Mouse (Mus musculus) left cerebral cortex, adult 18-20 months (tissue): ENCODE measurements at regions not wholly inside any gene's neighbourhood (a gene's known extent, or its start where the extent isn't known, plus 50 kb on each side); places are given as distances from the start of the nearest gene placed in this dataset.
A peak's percentile ranks its signal among the peaks of the same experiment; 100 is the strongest.
"Not testable (repeated sequence)": the region's sequence is repeated elsewhere in the genome, so short reads cannot be mapped to it uniquely, and the experiment has no call there.

Experiments
- DNase-seq, 2 experiments: peaks; one replicate each; pipeline ENCODE4 v3.0.0; 2021 to 2022; ENCODE audit warnings: low spot score in 2 of 2, mixed read lengths in 1 of 2

DNA sequence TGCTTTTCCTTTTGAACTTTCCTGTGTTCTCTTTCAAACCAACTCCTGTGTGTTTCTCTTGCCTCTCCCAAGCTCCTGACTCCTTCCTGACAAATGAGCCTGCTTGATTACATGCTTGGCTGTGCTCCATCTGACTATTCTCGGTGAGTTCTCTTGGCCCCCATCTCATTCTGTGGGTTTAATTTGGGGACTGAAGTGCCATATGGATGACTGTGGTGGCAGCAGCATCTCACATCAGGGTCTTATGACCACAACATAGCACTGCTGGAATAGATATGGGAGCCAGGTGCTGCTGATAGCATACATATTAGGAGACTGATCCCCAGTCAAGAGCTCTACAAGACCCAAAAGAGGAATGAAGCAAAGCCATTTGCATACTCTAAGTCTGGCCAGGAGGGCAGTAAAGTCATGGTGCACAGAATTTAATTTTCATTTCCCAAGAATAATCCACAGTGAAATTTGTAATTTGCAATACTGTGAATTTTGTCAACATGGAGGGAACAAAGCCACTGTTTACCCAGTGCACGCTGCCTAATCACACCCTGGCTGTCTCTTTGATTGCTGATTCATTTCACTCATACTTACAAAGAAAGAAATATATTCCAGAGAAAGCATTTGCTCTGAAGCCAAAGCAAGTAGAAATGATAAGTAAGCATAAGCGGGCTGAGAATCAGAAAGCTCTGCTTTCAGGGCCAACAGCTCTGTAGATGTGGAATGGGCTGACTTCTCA is 1478.4 kb upstream of the Gm7489 start:
- DNase-seq = no peak

DNA sequence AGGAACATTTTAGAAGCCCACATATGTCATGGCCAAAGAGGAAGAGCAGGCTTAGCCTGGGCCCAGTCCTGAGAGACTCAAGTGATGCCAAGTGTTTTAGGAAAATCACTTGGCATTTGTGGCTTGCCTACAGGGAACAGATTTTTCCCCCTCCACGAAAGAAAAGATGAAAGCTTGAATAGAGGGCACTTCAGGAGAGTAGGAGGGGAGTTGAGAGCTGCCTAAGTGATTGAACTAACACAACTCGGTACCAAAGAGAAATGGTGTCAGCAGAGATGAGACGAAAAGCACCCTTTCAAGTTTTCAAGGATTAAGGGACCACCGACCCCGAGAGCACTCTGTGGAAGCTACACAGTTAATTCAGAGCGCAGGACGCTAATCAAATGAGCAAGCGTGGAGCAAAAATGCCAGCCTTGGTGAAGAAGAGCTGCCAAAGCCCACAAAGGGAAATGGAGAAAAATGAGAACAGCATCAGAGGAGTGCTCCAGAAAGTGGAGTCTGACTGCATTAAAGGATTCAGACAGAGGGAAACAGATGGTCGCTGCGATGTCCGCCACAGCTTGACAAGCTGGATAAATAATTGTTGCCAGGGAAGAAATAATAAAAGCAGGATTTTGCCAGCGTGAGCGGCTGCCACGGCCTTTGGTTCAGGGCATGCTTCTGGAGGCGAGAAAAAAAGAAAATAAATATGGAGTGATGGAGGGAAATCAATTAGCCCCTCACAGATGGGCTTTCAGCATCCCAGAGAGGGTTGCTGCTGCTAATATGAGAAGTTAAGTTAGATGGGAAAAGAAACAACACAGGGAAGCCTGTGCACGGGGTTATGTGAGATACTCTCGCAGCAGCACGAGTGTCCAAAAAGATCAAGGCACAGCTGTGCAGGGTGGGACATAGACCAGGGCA is 1471.6 kb upstream of the Gm7489 start:
- peak; percentile 4 to 27 for DNase-seq

DNA sequence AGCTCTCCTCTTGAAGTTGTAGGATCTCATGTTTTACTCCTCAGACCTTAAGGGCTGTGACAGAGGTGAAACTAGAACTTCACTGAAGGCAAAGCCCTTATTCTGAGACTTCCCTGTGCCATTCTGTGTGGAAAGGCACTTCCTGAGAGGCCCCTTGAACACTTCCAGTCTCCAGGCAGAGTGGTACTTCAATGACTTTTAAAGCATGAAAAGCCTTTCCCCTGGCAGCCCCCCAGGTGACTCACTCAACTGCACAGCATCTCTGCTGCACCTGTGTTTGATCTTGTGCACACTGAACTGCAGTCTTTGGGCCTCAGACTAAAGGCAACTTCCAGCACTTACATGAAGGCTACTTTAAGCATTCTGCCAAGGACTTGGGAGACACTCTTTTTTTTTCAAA is 1458.7 kb upstream of the Gm7489 start:
- no peak for DNase-seq

DNA sequence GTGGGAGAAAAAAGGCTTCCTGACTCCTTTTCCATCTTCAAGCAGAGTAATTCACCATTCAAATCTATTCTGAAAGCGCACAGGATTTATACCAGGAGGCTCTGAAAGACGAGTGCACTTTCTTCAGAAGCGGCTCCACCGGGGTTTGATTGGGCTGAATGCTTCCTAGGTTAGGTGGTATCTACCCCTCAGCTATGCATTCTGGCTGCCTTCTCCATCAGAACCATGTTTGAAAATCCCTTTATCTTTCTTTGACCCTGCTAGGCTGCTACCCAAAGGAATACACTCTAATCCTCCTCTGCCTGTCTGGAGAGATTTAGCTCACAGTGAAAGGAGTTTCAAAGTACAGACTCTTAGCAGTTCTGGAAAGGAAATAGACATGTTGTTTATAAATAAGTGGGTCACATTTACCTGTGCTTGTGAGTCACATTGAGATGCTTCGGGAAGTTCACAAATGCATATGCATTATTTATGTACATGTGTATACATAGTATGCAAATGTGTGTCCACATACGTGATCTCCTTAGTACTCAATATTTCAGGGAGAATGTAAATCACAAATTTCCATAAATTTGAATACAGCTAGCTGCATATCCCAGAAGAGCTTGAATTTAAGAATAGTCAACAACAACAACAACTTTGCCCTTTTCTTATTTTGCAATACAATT is 1454.1 kb upstream of the Gm7489 start:
- DNase-seq = no peak

DNA sequence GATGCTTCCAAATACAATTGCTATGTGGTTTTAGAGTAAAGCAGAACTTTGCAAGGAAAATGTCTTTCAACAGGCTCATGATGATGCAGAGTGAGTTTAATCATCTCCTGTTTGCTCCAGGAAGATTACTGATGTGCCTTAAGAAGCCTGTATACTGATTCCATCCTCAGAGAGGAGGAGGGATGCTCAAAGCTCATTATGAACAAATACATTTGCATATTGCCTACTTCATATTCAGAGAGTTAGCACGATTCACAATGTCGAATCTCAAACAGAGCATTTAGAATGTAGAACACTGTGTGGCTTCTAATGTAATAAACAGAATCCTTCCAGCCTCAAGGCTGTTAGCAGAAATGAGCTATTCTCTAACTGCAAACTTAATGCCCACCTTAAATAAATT is 1451.1 kb upstream of the Gm7489 start:
- no peak for DNase-seq

DNA sequence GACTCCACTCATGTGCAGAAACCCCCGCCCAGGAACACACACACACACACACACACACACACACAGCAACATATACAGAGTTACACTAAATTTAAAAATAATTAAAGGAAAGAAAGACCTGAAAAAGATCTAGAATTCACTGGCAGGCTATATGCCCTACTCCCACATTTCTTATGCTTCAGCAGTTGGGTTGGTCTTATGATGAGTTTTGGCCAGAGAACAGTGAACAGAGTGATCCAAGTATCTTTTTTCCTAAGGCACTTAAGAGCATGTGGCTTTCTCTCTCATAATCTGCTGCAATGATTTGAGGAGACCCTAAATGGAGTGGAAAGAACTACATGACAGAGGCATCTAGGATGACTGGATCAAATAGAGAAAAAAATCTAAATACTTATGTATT is 1446.3 kb upstream of the Gm7489 start:
- DNase-seq = no peak

DNA sequence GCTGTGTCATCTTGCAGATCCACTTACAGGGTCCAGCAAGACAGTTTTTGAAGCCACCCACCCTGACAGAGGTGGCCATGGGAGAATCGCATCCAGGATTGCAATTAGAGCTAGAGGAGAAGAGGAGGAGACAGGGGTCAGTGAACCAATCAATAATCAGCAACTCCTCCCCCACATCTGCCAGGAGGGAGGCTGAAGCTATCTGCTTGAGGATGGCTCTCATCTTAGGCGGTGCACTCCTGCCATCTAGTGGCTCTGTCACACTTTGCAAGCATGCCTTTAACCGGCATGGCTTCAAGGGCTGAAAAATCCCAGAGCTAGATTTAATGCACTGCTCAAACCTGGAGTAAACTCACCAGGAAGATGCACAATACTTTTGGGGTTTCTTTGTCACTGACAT is 1425.9 kb upstream of the Gm7489 start:
- peak; percentile 85 for DNase-seq

DNA sequence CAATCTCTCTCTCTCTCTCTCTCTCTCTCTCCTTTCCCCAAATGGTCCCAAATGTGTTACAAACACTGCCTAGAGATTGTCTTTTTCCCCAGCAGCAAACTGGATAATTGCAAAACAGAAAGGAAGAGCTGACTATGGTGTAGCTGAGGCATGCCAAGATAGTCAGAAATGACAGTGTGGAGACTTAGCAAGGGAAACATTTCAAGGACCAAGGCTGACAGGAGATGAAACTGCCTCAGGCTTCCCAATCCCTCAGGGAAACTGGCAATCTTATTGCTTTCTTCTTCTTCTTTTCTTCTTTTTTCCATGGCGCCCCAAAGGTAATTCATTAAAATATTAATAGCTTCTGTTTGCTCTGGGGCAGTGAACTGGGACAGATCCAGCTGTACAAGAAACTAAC is 1425.4 kb upstream of the Gm7489 start:
- DNase-seq = no peak

DNA sequence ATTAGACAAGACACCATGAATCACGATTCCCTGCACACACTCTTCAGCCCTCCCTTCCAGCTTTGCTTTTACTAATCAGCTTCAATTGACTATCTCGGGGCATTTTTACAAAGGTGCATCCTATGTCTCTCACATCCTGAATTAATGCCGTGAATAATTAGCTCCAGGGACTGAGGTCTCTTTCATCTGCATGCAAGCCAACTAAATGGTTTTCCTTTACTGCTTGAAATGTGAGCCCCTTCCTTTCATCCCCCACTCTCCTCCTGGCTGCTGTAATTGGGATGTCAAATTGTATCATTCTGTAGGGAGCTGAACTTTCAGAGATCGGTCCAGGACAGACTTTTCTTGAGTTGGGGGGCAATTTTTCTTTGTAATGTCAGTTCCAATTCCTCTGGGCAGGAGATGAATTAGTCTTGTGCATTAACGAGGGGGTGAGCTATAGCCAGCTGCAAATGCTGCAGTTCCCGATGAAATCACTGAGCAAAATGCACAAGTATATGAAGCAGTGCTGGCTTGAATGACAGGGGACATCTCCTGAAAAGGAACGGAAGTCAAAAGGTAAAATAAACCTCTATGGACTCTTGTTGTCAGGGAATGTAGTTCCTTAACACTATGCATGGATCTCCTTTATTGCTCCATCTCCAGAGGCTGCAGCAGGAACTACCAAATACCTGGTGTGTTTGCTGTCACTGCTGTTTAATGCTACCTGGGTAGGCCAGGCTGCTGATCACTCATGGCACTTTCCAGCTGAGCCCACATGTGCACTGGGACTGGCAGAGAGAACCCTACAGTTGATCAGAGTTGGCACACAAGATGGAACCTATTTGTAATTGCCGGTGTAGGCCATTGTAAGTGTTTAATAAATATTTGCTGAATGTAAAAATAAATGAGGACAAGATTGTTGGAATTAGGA is 1420.2 kb upstream of the Gm7489 start:
- no peak for DNase-seq

DNA sequence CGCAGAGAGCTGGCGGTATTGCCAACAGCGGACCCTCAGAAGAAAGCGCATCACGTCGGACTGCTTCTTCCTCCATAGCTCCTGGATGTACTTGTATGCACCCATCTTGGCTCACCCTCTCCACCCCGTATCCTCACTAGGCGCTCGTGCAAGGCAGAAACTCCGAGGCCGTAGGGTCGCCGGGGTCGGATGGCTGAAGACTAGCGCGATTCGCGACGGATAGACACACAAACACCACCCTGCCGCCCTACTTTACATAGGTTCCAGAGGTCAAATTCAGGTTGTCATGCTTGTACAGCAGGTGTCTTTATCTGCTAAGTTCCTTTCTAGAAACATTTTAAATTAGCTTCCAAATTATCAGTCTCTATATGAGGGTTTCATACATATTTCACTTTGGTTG is 1406.6 kb upstream of the Gm7489 start:
- DNase-seq = not testable (repeated sequence)

DNA sequence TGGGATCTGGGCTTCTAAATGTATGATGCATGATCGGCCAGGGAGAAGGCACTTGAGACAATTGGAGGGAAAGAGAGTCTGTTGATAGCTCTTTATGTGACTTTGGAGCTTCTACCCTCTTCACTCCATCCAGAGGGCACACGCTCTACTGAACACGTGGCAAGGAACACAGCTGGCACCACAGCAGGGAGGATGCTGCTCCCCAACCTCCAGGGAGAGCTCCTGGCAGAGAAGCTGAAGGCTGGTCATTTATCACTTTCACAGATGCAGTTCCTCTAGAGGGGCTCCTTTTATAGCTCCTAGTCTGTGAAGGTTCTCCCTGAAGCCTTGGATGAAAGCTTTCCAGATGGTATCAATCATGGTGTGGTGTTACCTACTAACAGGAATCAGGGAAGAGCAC is 1403.9 kb upstream of the Gm7489 start:
- no peak for DNase-seq

DNA sequence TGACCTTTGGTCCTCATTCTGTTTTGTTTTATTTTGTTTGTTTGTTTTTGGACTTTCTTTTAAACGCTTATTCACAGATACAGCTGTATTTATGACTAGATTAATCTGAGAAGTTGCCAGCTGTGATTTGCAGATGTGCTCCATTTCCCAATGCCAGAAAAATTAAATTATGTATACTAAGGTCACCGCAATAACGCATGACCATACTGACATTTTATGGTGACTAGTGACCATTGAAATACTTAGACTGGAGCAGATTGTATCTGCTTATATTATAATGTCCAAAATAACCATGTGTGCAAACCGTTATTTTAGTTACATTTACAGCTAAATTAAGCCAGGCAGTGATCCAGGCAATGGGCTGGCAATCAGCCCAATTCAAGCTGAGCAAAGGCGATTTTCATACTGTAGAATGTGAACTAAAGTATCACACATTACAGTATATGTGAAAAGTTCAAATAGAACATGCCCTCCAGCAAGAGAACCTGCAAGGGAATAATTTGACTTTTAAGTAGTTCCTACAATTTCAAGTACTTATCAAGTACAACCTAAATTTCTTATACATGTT is 1401.0 kb upstream of the Gm7489 start:
- DNase-seq = no peak

DNA sequence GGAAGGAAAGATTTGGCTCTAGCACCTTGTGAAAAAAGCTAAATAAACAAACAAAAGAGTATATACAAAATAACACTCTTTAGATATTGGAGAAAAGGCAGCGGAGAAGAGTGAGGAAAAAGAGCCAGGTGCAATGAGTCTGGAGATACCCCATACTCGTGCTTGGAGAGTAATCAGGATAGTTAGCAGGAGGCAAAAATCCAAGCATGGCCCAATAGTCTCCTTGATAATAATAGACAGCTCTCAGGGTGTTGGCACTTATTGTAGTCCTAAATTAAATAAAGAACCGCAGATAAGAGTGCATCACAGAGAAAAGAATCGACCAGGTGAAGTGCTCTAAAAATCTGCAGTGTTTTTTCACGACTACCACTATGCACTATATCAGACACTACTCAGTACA is 1400.4 kb upstream of the Gm7489 start:
- no peak for DNase-seq

DNA sequence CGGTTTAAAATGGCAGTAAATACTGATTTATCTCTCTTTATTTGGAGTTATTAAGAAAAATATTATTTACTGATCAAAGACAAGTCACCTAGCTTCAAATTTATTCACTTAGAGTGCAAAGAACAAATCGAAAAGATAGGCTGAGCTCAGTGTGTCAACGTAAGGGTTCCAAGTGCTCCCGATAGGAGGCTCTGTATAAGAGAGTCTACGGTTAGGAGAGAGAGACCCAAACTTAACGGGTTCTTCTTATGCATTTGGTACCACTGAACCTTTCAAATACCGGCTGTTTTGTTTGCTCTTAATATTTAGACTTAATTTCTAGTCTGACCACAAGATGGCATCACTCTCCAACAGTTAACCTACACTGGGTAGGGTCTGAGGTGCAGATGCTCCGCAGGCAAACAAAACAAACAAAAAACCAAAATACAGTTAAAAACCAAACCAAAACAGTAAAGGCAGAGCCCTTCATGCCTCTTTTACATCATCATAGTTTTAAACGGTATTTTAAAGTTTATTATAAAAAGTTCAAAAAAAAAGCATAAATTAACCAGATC is 1379.4 kb upstream of the Gm7489 start:
- DNase-seq = no peak

DNA sequence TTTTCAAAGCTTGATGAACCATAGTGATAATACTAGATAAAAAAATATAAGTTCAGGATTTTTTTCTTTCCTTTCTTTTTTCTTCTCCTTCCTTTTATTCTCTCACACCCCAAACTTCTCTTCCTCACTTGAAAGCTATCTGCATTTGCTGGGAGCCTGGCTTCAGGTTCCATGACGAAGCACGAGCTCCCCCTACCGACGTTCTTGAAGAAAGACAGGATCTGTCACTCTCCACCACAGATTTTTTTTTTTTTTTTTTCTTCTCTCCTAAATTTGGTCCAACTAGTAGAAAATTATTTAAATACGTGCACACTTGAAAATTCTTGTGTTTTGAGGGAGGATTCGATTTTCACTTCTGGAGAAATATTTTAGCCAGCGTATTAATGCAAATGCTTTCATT is 1377.8 kb upstream of the Gm7489 start:
- DNase-seq = peak; percentile 59 to 69

DNA sequence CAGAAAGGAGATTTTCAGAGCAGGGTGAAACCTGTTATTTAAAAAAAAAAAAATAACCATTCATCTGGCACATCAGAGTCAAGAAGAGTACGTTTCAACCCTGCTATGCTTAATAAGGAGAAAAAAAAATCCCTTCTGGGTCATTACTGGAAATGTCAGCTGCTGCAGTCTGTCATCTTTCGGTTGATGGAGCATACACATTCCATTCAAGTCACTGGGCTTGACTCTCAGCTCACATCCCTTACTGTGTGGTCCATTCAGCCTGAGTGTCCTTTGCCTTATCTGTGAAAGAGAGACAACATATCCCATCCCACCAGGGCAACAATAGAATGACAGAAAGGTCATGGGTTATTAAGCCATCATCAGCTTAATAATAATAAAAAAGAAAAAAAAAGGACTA is 1376.1 kb upstream of the Gm7489 start:
- no peak for DNase-seq

DNA sequence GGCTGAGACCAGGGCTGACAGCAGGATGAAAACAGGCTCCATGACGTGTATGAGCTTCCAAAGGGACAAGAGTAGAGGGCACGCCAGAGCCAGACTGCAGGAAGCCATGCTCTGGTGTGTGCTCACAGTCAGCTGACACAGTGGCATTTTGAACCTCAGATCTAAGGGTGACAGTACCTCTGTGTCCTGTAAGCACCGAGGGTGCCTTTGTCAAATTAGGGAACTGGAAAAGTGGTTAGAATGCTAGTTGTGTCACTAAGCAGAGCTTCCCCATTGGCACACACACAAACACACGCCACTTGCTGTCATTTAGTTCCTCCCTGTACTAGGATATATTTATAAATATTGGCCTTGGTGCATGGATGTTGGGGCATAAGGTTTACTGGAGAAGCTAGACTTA is 1374.6 kb upstream of the Gm7489 start:
- no peak for DNase-seq

DNA sequence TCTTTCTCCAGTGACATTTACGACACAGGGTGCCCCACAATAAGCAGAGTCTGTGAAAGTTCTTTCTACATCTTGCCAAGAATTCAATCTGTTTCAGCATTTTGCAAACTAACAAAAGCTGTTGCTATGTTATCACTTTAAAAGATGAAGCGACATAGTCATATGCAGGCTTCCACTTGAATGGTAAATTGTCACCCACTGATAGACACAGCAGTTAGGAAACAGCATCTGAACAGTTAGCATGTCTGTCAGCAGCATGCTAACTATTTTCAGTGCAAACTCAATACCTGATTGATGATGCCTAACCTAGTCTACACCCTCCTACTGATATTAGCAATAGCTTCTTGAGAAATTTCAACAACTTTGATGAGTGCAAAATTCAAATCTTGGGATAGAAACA is 1348.1 kb upstream of the Gm7489 start:
- no peak for DNase-seq

DNA sequence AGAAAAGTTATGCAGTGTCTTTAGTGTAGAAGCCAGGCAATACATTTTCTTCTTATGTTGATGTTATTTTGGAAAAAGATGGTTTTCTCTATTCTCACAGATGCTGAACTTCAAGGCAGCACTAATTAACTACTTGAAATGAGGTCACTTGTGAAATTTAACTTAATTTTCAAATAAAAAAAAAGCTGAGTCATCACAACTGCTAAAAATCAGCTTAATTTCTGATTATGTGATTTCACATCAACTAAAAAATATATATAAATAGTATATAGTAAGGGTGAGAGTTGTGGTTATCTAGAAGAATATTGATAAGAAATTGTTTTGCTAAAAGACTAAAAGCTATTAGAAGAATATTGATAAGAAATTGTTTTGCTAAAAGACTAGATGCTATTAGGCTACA is 1326.0 kb upstream of the Gm7489 start:
- DNase-seq = no peak

DNA sequence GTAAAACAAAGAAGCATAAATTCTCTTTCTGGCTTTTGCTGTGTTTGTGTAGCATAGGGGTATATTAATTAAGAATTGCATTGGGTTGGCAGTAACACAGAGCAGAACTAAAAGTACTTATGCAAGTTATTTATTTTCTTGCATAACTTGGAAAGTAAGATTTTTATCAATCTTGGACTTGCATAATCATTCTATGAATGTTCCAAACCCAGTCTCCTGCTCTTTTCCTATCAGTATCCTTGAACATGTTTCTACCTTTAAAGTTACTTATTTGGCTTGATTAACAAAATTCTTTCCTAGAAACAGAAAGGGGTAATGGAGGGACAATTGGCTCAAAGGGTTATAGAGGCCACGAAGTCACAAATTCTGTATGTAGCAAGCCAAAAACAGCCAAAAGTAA is 1320.6 kb upstream of the Gm7489 start:
- no peak for DNase-seq
